Mouse (Mus musculus): ENCODE measurements around the gene Gramd4. TPM values are rescaled to one million over a fixed set of nuclear protein-coding genes. Genes with fewer than 3 reads are reported as not detected.
"Not testable (repeated sequence)": the region's sequence is repeated elsewhere in the genome, so short reads cannot be mapped to it uniquely, and the experiment has no call there.

Gene Gramd4
- polyA plus RNA-seq, 1 experiment from 2014 or later = 32.5 TPM

GRCm38 (mm10) chr15:86173136-86173985, 115.9 kb downstream of the Gramd4 start:
- Histone ChIP-seq H3K4me3 (no peak overlapping the region), H3K9ac (0 out of 2 replicates have a peak overlapping the region, but pooled peaks have one; percentile 8), H3K27ac (replicated peaks) (no peak overlapping the region), H3K4me1 (replicated peaks) (peaks cover 50% of the 10 kb centered on the region), H3K36me3 (no peaks in the 10 kb centered on the region), H3K9me3 (no peaks in the 10 kb centered on the region), H3K27me3 (no peaks in the 10 kb centered on the region), H3K4me2 (no peak overlapping the region)
- 44% methylated on average over 16 of the region's 16 CpGs for WGBS
- no peak for ATAC-seq (ENCODE audit: low read depth)

DNA sequence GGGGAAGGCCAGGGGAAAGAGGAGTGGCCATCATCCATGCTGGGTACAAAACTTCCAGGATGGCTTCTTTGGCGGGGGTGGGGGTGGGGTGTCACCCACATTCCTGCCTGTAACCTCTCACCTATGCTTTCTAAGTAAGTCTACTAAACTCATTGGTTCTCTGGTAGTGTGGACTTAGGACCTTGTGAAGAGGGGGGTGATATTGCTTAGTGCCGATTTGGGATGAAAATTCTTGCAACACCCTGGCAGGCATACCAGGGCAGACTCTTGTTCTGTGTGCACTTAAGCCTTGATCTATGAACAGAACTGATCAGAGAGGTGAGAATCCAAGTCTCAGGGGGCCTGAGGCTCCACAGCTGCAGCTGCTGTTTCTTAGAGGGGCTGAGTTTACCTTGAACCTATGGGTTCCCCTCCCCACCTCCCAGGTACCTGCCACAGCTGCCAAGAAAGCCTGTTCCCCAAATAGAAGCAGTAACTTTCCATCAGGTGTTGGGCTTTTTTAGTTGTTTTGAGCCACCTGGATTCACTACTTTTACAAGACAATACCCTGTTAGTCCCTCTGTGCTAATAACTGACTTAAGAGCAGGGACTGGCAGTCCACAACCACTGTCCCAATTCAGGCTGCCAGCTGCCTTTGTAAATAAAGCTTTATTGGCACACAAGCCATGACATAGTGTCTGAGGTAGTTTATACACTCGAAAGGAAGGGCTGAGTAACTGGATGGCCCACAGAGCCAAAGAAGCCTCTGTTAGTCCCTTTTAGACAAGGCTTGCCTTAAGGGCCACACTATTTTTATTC, 118.0 kb downstream of the Gramd4 start:
- Histone ChIP-seq H3K4me3 (no peak overlapping the region), H3K27ac (replicated peaks) (no peak overlapping the region), H3K36me3 (no peaks in the 10 kb centered on the region), H3K4me1 (replicated peaks) (peaks cover 31% of the 10 kb centered on the region), H3K4me2 (no peak overlapping the region), H3K9me3 (no peaks in the 10 kb centered on the region), H3K9ac (no peak overlapping the region), H3K27me3 (no peaks in the 10 kb centered on the region)
- ATAC-seq (ENCODE audit: low read depth) = no peak
- 75% methylated on average over 3 of the region's 3 CpGs for WGBS

DNA sequence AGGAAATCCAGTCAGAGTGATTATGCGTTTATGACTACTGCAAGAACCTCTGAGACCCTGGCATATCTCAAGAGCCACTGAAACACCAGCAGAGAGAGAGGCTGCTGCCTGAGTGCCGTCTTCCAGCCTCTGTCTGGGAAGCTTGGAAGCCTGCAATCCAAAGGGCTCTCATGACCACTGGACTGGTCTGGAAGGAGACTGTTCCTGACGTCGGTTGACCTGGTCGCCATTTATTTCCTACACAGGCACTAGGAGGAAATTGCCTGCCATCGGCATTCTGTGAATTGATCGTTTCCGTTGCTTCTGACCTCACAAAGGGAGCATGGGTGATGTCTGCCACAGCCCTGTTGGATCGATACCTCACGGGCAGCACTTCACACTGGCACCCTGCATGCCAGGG, 118.7 kb downstream of the Gramd4 start:
- peaks cover 33% of the 10 kb centered on the region for H3K4me1 ChIP-seq (replicated peaks)
- no peaks in the 10 kb centered on the region for H3K36me3 ChIP-seq
- H3K9me3 ChIP-seq = no peaks in the 10 kb centered on the region
- H3K9ac ChIP-seq = no peak overlapping the region
- 83% methylated on average over 10 of the region's 10 CpGs for WGBS
- H3K27me3 ChIP-seq = no peaks in the 10 kb centered on the region
- H3K4me2 ChIP-seq = no peak overlapping the region
- no peak overlapping the region for H3K27ac ChIP-seq (replicated peaks)
- no peak overlapping the region for H3K4me3 ChIP-seq
- ATAC-seq (ENCODE audit: low read depth) = no peak

DNA sequence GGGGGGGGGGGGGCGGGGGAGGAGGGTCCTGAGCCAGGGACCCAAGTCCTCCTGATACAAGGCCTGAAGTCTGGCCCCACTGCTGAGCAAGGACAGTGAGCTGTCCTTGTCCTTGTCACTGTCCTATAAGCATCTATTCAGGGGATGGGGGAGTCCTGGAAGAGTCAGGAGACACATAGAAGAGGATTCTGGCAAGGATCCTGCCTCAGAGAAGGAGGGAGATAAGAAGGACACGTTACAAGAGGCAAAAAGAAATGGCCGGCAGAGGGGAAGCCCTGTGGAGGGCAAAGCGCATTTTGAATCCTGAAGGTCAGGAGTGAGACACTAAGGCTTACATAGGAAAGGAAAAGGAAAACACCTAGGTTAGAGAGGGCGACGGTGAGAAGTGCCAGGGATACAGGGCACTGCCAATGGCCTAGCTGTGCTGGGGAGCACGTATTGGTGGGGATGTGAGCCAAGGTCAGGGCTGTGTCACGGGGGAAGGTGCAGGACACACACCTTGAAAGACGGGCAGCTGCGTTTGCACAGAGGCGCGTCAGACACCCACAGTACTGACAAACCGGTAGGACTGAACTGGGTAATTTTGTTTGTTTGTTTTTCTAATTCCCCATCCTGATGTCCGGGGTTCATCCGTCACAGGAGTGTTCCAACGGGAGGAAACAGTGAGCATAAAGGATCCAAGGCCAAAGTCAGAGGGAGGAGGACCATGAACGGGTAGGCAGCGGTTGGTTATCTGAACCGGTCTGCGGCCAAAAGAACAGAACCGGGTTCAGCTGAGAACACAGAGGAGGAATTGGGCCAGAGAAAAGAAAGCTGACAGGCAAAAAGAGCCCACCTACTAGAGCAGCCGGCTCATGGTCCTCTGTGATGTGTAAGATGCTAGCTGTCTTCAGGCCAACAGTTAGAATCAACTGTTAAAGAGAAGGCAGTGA, 119.5 kb downstream of the Gramd4 start:
- Histone ChIP-seq H3K36me3 (no peaks in the 10 kb centered on the region), H3K4me2 (no peak overlapping the region), H3K9ac (no peak overlapping the region), H3K27ac (replicated peaks) (no peak overlapping the region), H3K4me3 (no peak overlapping the region), H3K4me1 (replicated peaks) (peaks cover 41% of the 10 kb centered on the region), H3K9me3 (no peaks in the 10 kb centered on the region), H3K27me3 (no peaks in the 10 kb centered on the region)
- no peak for ATAC-seq (ENCODE audit: low read depth)
- 82% methylated on average over 22 of the region's 22 CpGs for WGBS

GRCm38 (mm10) chr15:86177703-86178251, 120.3 kb downstream of the Gramd4 start:
- H3K27ac ChIP-seq (replicated peaks); H3K4me3 ChIP-seq; H3K27me3 ChIP-seq; H3K4me2 ChIP-seq; H3K9ac ChIP-seq; ATAC-seq (ENCODE audit: low read depth); H3K36me3 ChIP-seq; H3K9me3 ChIP-seq: not testable (repeated sequence)
- peaks cover 44% of the 10 kb centered on the region for H3K4me1 ChIP-seq (replicated peaks)
- WGBS = 89% methylated on average over 2 of the region's 2 CpGs

- no peak overlapping the region for H3K4me2 ChIP-seq
- ATAC-seq (ENCODE audit: low read depth) = no peak
- no peak overlapping the region for H3K4me3 ChIP-seq
- H3K27ac ChIP-seq (replicated peaks) = no peak overlapping the region
- H3K36me3 ChIP-seq = no peaks in the 10 kb centered on the region
- H3K9me3 ChIP-seq = no peaks in the 10 kb centered on the region
- no peaks in the 10 kb centered on the region for H3K27me3 ChIP-seq
- H3K4me1 ChIP-seq (replicated peaks) = peaks cover 44% of the 10 kb centered on the region
- 93% methylated on average over 6 of the region's 6 CpGs for WGBS
- no peak overlapping the region for H3K9ac ChIP-seq
Observed at GRCm38 (mm10) chr15:86178594-86178993, 121.1 kb downstream of the Gramd4 start.

- Histone ChIP-seq H3K9ac (no peak overlapping the region), H3K27me3 (no peaks in the 10 kb centered on the region), H3K4me3 (no peak overlapping the region), H3K4me2 (no peak overlapping the region), H3K9me3 (no peaks in the 10 kb centered on the region), H3K36me3 (no peaks in the 10 kb centered on the region), H3K27ac (replicated peaks) (no peak overlapping the region), H3K4me1 (replicated peaks) (peaks cover 39% of the 10 kb centered on the region)
- WGBS = 78% methylated on average over 4 of the region's 4 CpGs
- ATAC-seq (ENCODE audit: low read depth) = no peak
Observed at GRCm38 (mm10) chr15:86180427-86180826, 122.9 kb downstream of the Gramd4 start.

GRCm38 (mm10) chr15:86181321-86181720, 123.8 kb downstream of the Gramd4 start:
- WGBS = 92% methylated on average over 3 of the region's 3 CpGs
- H3K4me3 ChIP-seq; H3K9me3 ChIP-seq; H3K4me2 ChIP-seq; ATAC-seq (ENCODE audit: low read depth); H3K36me3 ChIP-seq; H3K27me3 ChIP-seq; H3K9ac ChIP-seq: not testable (repeated sequence)
- H3K4me1 ChIP-seq (replicated peaks) = peaks cover 44% of the 10 kb centered on the region
- H3K27ac ChIP-seq (replicated peaks) = peak overlapping the region; percentile 69; the same call in 1 of the 2 replicates

DNA sequence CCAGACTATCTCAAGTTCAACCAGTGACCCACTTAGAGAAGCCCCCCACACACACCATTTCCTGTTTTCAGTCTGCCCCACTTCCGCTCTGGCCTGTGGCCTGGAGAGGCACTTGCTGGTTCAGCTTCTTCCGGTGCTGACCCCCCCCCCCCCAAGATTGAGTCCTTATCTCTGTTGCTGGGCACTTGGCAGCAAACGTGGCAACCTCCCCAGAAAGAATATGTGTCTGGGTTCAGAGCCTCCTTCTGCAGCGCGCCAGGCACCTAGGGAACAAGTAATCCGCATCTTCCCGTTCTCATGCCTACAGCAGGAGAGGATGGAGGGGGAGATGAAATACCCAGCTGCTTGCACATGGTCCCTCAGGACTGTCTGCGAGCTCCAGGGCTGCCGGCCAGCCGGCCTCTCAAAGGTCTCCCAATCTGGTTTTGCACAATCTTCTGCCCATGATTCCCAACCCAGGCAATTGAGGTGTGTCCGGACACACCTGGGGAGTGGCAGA, 124.5 kb downstream of the Gramd4 start:
- 46% methylated on average over 11 of the region's 11 CpGs for WGBS
- H3K9ac ChIP-seq = peak overlapping the region; percentile 4
- peak overlapping the region; percentile 15 for H3K4me2 ChIP-seq
- no peaks in the 10 kb centered on the region for H3K27me3 ChIP-seq
- H3K36me3 ChIP-seq = no peaks in the 10 kb centered on the region
- H3K4me3 ChIP-seq = no peak overlapping the region
- peak overlapping the region; percentile 69 for H3K27ac ChIP-seq (replicated peaks)
- no peaks in the 10 kb centered on the region for H3K9me3 ChIP-seq
- peaks cover 50% of the 10 kb centered on the region for H3K4me1 ChIP-seq (replicated peaks)
- no peak for ATAC-seq (ENCODE audit: low read depth)

GRCm38 (mm10) chr15:86182646-86183045, 125.2 kb downstream of the Gramd4 start:
- Histone ChIP-seq H3K9ac (no peak overlapping the region), H3K27ac (replicated peaks) (peak overlapping the region; percentile 69), H3K36me3 (no peaks in the 10 kb centered on the region), H3K4me2 (peak overlapping the region; percentile 15; the same call in 1 of the 2 replicates), H3K9me3 (no peaks in the 10 kb centered on the region), H3K27me3 (no peaks in the 10 kb centered on the region), H3K4me3 (no peak overlapping the region), H3K4me1 (replicated peaks) (peaks cover 50% of the 10 kb centered on the region)
- WGBS = 60% methylated on average over 13 of the region's 13 CpGs
- no peak for ATAC-seq (ENCODE audit: low read depth)

- Histone ChIP-seq H3K4me1 (replicated peaks) (peaks cover 57% of the 10 kb centered on the region), H3K27ac (replicated peaks) (peak overlapping the region; percentile 97; the same call in 1 of the 2 replicates), H3K27me3 (no peaks in the 10 kb centered on the region), H3K4me2 (peak overlapping the region; percentile 72), H3K9ac (0 out of 2 replicates have a peak overlapping the region, but pooled peaks have one; percentile 34), H3K36me3 (no peaks in the 10 kb centered on the region), H3K4me3 (no peak overlapping the region), H3K9me3 (no peaks in the 10 kb centered on the region)
- WGBS = 96% methylated on average over 8 of the region's 8 CpGs
- no peak for ATAC-seq (ENCODE audit: low read depth)
Observed at GRCm38 (mm10) chr15:86183484-86183883, 126.0 kb downstream of the Gramd4 start.
